Mouse (Mus musculus) intestine, embryonic 14.5 days (tissue): ENCODE data around the gene Scyl2. TPM values are rescaled to one million over a fixed set of nuclear protein-coding genes. Genes with fewer than 3 reads are reported as not detected.

Experiments
- ATAC-seq: fragments of 200-750 bp; cut with Nextera tagmentation; replicated peaks from 2 replicates; pipeline ENCODE4 v1.8.0; 2017; ENCODE audit warnings: low read depth, moderate number of reproducible peaks, moderate TSS enrichment, moderate library complexity; ENCODE audit not compliant: low FRiP score, low TSS enrichment
- DNase-seq: peaks from one replicate; pipeline ENCODE4 v3.0.0-alpha.2; 2018; ENCODE audit warnings: low spot score
- H3K27ac ChIP-seq: fragments of 300-500 bp; sonication (generic); 2 replicates; pipeline ENCODE4 v1.5.1; 2014; ENCODE audit warnings: low read depth, mild to moderate bottlenecking, control low read depth
- H3K27me3 ChIP-seq: fragments of 300-500 bp; sonication (generic); replicated peaks from 2 replicates; pipeline ENCODE4 v1.6.1; 2014; ENCODE audit warnings: low read length, control low read depth; ENCODE audit not compliant: control insufficient read depth, insufficient read depth
- H3K36me3 ChIP-seq: fragments of 300-500 bp; sonication (generic); 2 replicates; pipeline ENCODE4 v1.6.1; 2014; ENCODE audit warnings: low read length, control low read depth; ENCODE audit not compliant: control insufficient read depth, insufficient read depth
- H3K4me1 ChIP-seq: fragments of 300-500 bp; sonication (generic); replicated peaks from 2 replicates; pipeline ENCODE4 v1.6.1; 2014; ENCODE audit warnings: low read length, control low read depth, mixed read lengths; ENCODE audit not compliant: control insufficient read depth, insufficient read depth
- H3K4me2 ChIP-seq: fragments of 300-500 bp; sonication (generic); 2 replicates; pipeline ENCODE4 v1.6.1; 2014; ENCODE audit warnings: low read length
- H3K4me3 ChIP-seq: fragments of 300-500 bp; sonication (generic); 2 replicates; pipeline ENCODE4 v1.5.1; 2014; ENCODE audit warnings: low read depth, low read length, control low read depth, mixed read lengths
- H3K9ac ChIP-seq: fragments of 300-500 bp; sonication (generic); 2 replicates; pipeline ENCODE4 v1.6.1; 2014; ENCODE audit warnings: mild to moderate bottlenecking, low read length
- H3K9me3 ChIP-seq: fragments of 300-500 bp; sonication (generic); 2 replicates; pipeline ENCODE4 v1.6.1; 2016; ENCODE audit warnings: low read length, control low read depth; ENCODE audit not compliant: control insufficient read depth
- WGBS: fragments of 180-500 bp; shearing (Covaris S2); extraction: QIAGEN DNeasy Blood & Tissue Kit; methylation state at CpG from one replicate; pipeline ENCODE4 v1.1.7; 2014; 5-methylcytosine and 5-hydroxymethylcytosine counted together
- polyA plus RNA-seq: library from polyadenylated mRNA; unstranded; fragments of >200 nt; fragmentation: Nextera tagmentation; extraction: Ambion mirVana; gene quantifications from 2 replicates; pipeline ENCODE4 v1.2.1, GENCODE M21; 2014

The Scyl2 gene
- polyA plus RNA-seq, 1 experiment from 2014 or later, result 14.3 TPM

DNA sequence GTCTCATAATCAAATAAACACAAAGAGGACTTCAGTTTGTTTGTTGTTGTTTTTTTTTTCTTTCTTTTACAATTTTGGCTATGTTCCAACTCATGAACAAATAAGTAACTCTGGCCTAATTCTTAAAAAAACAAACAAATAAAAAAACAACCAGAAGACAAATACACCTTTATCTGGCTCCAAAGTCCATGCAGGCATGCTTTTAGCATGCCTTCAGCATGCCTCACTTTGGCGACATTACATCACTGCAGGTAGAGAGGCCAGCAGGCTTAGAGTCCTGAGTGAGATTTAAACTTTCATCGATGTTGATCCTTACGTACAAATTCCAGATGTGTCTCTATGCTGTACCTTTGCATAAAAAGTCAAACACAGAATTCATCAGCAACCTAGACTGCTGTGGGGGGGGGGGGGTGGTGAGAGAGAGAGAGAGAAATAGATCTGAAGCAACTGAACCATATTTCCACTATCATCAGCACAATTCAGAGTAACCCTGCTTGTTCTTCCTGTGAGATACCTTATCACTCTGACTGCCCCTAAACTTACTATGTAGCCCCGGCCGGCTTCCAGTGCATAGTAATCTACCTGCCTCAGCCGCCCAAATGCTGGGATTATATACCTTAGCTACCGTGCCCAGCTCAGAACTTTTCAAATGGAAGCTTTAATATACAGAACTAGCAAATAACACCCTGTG is 52.2 kb downstream of the Scyl2 start:
- Histone ChIP-seq H3K27me3 (no peaks in the 10 kb centered on the region), H3K4me1 (no peaks in the 10 kb centered on the region), H3K36me3 (peaks cover 4% of the 10 kb centered on the region; the same call in 1 of the 2 replicates), H3K9ac (no peak overlapping the region), H3K27ac (no peak overlapping the region), H3K4me2 (no peak overlapping the region), H3K9me3 (no peaks in the 10 kb centered on the region), H3K4me3 (no peak overlapping the region)
- DNase-seq, result no peak
- WGBS, result 86% methylated on average over 7 of the region's 7 CpGs
- ATAC-seq, result no peak

GRCm38 (mm10) chr10:89633121-89633520 is 53.0 kb downstream of the Scyl2 start:
- 90% methylated on average over 4 of the region's 4 CpGs for WGBS
- Histone ChIP-seq H3K4me2 (no peak overlapping the region), H3K9ac (no peak overlapping the region), H3K36me3 (no peaks in the 10 kb centered on the region), H3K9me3 (no peaks in the 10 kb centered on the region), H3K4me3 (no peak overlapping the region), H3K4me1 (no peaks in the 10 kb centered on the region), H3K27me3 (no peaks in the 10 kb centered on the region), H3K27ac (no peak overlapping the region)
- ATAC-seq (no peak), DNase-seq (no peak)

- Histone ChIP-seq H3K9me3 (no peaks in the 10 kb centered on the region), H3K36me3 (no peaks in the 10 kb centered on the region), H3K4me1 (no peaks in the 10 kb centered on the region), H3K4me3 (no peak overlapping the region), H3K27me3 (no peaks in the 10 kb centered on the region), H3K9ac (no peak overlapping the region), H3K4me2 (no peak overlapping the region), H3K27ac (no peak overlapping the region)
- ATAC-seq, result no peak
- WGBS, result 48% methylated on average over 5 of the region's 5 CpGs
- no peak for DNase-seq
Measured at GRCm38 (mm10) chr10:89631831-89632230, 54.3 kb downstream of the Scyl2 start.

- no peak overlapping the region for H3K9ac ChIP-seq
- H3K27ac ChIP-seq, result no peak overlapping the region
- no peaks in the 10 kb centered on the region for H3K4me1 ChIP-seq
- no peaks in the 10 kb centered on the region for H3K27me3 ChIP-seq
- H3K9me3 ChIP-seq, result no peaks in the 10 kb centered on the region
- H3K4me3 ChIP-seq, result no peak overlapping the region
- no peak overlapping the region for H3K4me2 ChIP-seq
- no peak for ATAC-seq
- no peaks in the 10 kb centered on the region for H3K36me3 ChIP-seq
- DNase-seq, result no peak
- WGBS, result 96% methylated on average over 1 of the region's 1 CpGs
Measured at GRCm38 (mm10) chr10:89630564-89630963, 55.5 kb downstream of the Scyl2 start.

DNA sequence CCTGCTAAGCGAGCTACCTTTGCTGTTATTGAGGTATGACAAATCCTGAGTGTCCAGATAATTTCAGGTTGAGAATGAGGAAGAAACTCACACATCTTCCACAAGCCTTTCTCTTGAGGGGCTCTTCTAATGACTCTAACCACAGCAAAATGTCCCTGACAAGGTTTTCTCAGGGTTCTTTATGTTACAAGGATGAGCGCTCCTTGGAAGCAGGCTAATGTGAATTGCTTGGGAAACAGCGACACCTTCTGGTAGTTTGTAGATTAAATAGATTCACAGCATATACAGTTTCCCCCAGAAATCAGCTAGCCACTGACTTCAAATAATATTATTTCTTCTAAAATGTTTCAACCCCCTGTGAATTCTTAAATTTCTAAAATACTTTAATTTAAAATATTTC is 56.0 kb downstream of the Scyl2 start:
- no peak overlapping the region for H3K4me2 ChIP-seq
- no peak overlapping the region for H3K27ac ChIP-seq
- H3K4me1 ChIP-seq, result no peaks in the 10 kb centered on the region
- H3K4me3 ChIP-seq, result no peak overlapping the region
- peak; percentile 33; the same call in 1 of the 2 replicates for ATAC-seq
- H3K36me3 ChIP-seq, result no peaks in the 10 kb centered on the region
- no peaks in the 10 kb centered on the region for H3K27me3 ChIP-seq
- peak; percentile 54 for DNase-seq
- 29% methylated on average over 3 of the region's 3 CpGs for WGBS
- H3K9me3 ChIP-seq, result no peaks in the 10 kb centered on the region
- H3K9ac ChIP-seq, result no peak overlapping the region

DNA sequence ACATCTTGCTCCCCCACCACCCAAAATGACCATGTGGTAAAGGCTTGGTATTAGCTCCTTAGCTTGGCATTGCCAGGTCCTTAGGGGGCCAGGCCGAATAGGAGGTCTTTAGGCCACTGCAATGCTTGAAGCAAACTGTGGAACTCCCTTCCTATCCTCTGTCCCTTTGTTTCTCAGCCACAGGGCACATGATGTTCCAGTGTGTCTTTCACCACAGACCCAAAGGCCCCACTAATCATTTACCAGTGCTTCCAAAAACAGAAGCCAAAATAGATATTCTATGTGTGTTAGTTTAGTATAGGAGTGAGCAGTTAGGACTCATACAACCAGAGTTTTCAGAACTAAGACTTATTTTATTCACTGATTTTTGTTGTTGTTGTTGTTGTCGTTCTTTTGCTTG is 59.4 kb downstream of the Scyl2 start:
- ATAC-seq, result no peak

DNA sequence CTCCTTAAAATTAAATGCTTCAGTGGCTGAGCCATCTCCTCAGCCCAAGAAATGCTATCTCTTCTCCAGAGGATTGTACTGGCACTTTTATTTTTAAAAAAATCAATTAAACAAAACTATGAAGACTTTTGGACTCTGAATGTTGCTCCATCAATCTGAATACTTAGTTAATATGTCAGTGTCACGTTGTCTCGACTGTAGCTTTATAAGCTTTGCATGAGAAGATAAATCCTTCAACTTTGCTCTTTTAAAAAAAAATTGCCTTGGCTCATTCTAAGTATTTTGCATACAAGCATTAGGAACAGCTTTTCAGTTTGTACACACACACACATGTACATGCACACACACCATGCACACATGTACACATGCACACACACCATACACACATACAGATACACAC is 61.9 kb downstream of the Scyl2 start:
- Histone ChIP-seq H3K4me1 (no peaks in the 10 kb centered on the region), H3K4me2 (no peak overlapping the region), H3K9me3 (no peaks in the 10 kb centered on the region), H3K36me3 (no peaks in the 10 kb centered on the region), H3K27me3 (no peaks in the 10 kb centered on the region), H3K4me3 (no peak overlapping the region), H3K9ac (no peak overlapping the region), H3K27ac (no peak overlapping the region)
- no peak for ATAC-seq
- DNase-seq, result no peak
- 75% methylated on average over 2 of the region's 2 CpGs for WGBS

More for the DNA sequence above, 59.4 kb downstream of the Scyl2 start:
- 91% methylated on average over 2 of the region's 2 CpGs for WGBS
- no peak overlapping the region for H3K4me3 ChIP-seq
- no peaks in the 10 kb centered on the region for H3K9me3 ChIP-seq
- H3K9ac ChIP-seq, result no peak overlapping the region
- DNase-seq, result no peak
- no peaks in the 10 kb centered on the region for H3K27me3 ChIP-seq
- no peak overlapping the region for H3K4me2 ChIP-seq
- no peaks in the 10 kb centered on the region for H3K36me3 ChIP-seq
- H3K27ac ChIP-seq, result no peak overlapping the region
- H3K4me1 ChIP-seq, result no peaks in the 10 kb centered on the region

DNA sequence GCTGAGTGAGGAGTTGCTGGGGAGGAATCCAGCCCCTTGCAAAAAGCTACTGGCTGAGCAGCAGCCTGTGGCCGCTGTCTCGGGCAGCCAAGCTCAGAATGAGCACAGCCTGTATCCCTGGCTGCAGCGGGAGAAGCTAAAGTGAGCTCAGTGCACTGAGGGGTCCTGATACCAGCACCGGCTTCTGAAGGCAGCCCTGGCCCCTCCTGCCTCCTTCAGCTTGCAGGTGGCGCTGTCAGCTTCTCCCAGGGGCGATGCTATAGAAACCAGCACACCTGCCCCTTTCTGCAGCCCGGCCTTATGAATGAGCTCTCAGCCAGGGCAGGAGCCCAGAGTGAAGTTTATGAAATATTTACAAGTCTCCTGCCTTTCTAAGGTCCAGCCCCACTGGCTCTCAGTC is 65.0 kb downstream of the Scyl2 start, which contains the start of gene Slc17a8:
Gene Slc17a8, minus strand, starts transcription at position 125 of the 400 bp plus-strand sequence.
- DNase-seq (no peak), ATAC-seq (no peak)
- Histone ChIP-seq H3K9me3 (no peaks in the 10 kb centered on the region), H3K36me3 (no peaks in the 10 kb centered on the region), H3K27me3 (no peaks in the 10 kb centered on the region), H3K4me2 (no peak within 1 kb of the TSS), H3K4me3 (no peak within 1 kb of the TSS), H3K9ac (no peak within 1 kb of the TSS), H3K27ac (no peak within 1 kb of the TSS), H3K4me1 (no peaks in the 10 kb centered on the region)
- 32% methylated on average over 7 of the region's 7 CpGs for WGBS

GRCm38 (mm10) chr10:89599311-89599710 is 86.8 kb downstream of the Scyl2 start:
- ATAC-seq, result no peak
- Histone ChIP-seq H3K4me2 (no peak overlapping the region), H3K9ac (no peak overlapping the region), H3K4me3 (no peak overlapping the region), H3K4me1 (no peaks in the 10 kb centered on the region), H3K27ac (no peak overlapping the region), H3K9me3 (no peaks in the 10 kb centered on the region), H3K36me3 (no peaks in the 10 kb centered on the region), H3K27me3 (no peaks in the 10 kb centered on the region)
- WGBS, result 76% methylated on average over 5 of the region's 5 CpGs
- DNase-seq, result no peak
